Mouse (Mus musculus) kidney, adult 2 months (tissue): Measurements from ENCODE around the gene Vmn2r53.

Source experiments
- CTCF ChIP-seq: fragments of 200-500 bp; conservative IDR thresholded peaks from 2 replicates; pipeline ENCODE4 v1.5.1; 2011; ENCODE audit warnings: low read depth, mild to moderate bottlenecking, control low read depth, low read length, moderate library complexity, mixed read lengths; ENCODE audit not compliant: insufficient read depth, insufficient read length
- POLR2A ChIP-seq: fragments of 200-500 bp; IDR thresholded peaks from one replicate; pipeline ENCODE4 v1.6.1; 2011; ENCODE audit warnings: low read depth, low read length, control low read depth

DNA sequence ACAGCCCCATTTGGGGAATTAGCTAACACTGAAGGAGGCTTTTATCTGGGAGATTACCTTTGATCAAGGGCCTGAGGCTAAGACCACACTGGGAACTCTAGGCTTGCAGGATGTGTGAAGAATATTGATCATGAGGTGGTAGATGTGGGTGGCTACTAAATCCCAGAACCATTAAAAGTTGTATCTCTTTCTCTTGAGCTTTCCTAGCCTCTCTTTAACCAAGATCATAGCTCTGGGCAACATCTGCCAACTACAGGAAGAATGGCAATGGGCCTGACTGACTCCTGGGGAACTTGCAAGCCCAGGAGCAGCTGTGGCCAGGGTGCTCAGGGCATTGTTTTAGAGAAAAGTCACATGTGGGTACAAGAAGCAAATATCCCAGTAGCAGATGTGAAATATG lies at the start of gene Vmn2r53:
- TF ChIP-seq POLR2A (no peak), CTCF (no peak)
